Mouse (Mus musculus) kidney, postnatal 0 days (tissue): ENCODE results near the gene Ccl6. TPM values are rescaled to one million over a fixed set of nuclear protein-coding genes. Genes with fewer than 3 reads are reported as not detected.

ENCODE experiments used
- ATAC-seq: fragments of 200-750 bp; cut with Nextera tagmentation; replicated peaks from 2 replicates; pipeline ENCODE4 v1.8.0; 2017; ENCODE audit warnings: low read depth, moderate number of reproducible peaks, moderate TSS enrichment, moderate library complexity; ENCODE audit not compliant: low FRiP score
- DNase-seq: peaks from one replicate; pipeline ENCODE4 v3.0.0-alpha.2; 2016; ENCODE audit warnings: low spot score
- H3K27ac ChIP-seq: fragments of 300-500 bp; sonication (generic); 2 replicates; pipeline ENCODE4 v1.5.1; 2014; ENCODE audit warnings: mild to moderate bottlenecking
- H3K27me3 ChIP-seq: fragments of 300-500 bp; sonication (generic); 2 replicates; pipeline ENCODE4 v1.6.1; 2014; ENCODE audit warnings: low read length, mixed read lengths; ENCODE audit not compliant: insufficient read depth
- H3K36me3 ChIP-seq: fragments of 300-500 bp; sonication (generic); 2 replicates; pipeline ENCODE4 v1.6.1; 2014; ENCODE audit warnings: low read length, mixed read lengths; ENCODE audit not compliant: insufficient read depth
- H3K4me1 ChIP-seq: fragments of 300-500 bp; sonication (generic); replicated peaks from 2 replicates; pipeline ENCODE4 v1.6.1; 2014; ENCODE audit warnings: antibody characterized with exemption, low read length, mixed read lengths; ENCODE audit not compliant: insufficient read depth
- H3K4me2 ChIP-seq: fragments of 300-500 bp; sonication (generic); 2 replicates; pipeline ENCODE4 v1.6.1; 2014; ENCODE audit warnings: mild to moderate bottlenecking, low read length, moderate library complexity, mixed read lengths
- H3K4me3 ChIP-seq: fragments of 300-500 bp; sonication (generic); replicated peaks from 2 replicates; pipeline ENCODE4 v1.5.1; 2014; ENCODE audit warnings: low read depth, low read length
- H3K9ac ChIP-seq: fragments of 300-500 bp; sonication (generic); 2 replicates; pipeline ENCODE4 v1.6.1; 2014; ENCODE audit warnings: low read depth, low read length
- H3K9me3 ChIP-seq: fragments of 300-500 bp; sonication (generic); replicated peaks from 2 replicates; pipeline ENCODE4 v1.6.1; 2016; ENCODE audit warnings: low read length, inconsistent platforms, mixed read lengths
- CTCF ChIP-seq: IDR thresholded peaks from 2 replicates; pipeline ENCODE4 v1.5.1; 2016; ENCODE audit warnings: antibody characterized with exemption, low read depth, mild to moderate bottlenecking, moderate library complexity
- WGBS: fragments of 180-500 bp; shearing (Covaris S2); extraction: QIAGEN DNeasy Blood & Tissue Kit; methylation state at CpG from one replicate; pipeline ENCODE4 v1.1.7; 2014; 5-methylcytosine and 5-hydroxymethylcytosine counted together
- polyA plus RNA-seq: library from polyadenylated mRNA; unstranded; fragments of >200 nt; fragmentation: Nextera tagmentation; extraction: Ambion mirVana; gene quantifications from 2 replicates; pipeline ENCODE4 v1.2.1, GENCODE M21; 2015

Ccl6 gene
- polyA plus RNA-seq, 1 experiment from 2014 or later: 12.0 TPM

DNA sequence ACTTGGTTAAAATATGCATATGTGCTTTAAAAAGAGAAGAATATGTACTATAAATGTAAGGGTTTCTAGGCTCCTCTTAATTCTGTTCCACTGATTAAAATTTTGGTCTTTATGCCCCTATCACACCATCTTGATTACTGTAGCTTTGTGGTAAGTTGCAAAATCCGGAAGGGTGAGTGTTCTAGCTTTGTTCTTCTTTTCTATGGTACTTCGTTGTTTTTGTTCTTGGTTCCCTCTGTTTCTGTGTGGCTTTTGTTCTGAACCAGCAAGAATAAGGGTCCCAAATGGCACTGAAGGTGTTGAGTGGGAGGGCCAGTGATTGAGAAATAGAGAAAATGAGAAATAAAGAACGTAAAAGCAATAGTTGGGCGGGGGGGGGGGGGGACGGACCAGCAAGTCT, 25.4 kb upstream of the Ccl6 start:
- DNase-seq (no peak), ATAC-seq (no peak)
- Histone ChIP-seq H3K9me3 (no peaks in the 10 kb centered on the region), H3K4me3 (no peak overlapping the region), H3K27me3 (no peaks in the 10 kb centered on the region), H3K4me1 (no peaks in the 10 kb centered on the region), H3K27ac (no peak overlapping the region), H3K4me2 (no peak overlapping the region), H3K9ac (no peak overlapping the region), H3K36me3 (no peaks in the 10 kb centered on the region)
- TF ChIP-seq CTCF: no peak
- WGBS: 82% methylated on average over 5 of the region's 5 CpGs

DNA sequence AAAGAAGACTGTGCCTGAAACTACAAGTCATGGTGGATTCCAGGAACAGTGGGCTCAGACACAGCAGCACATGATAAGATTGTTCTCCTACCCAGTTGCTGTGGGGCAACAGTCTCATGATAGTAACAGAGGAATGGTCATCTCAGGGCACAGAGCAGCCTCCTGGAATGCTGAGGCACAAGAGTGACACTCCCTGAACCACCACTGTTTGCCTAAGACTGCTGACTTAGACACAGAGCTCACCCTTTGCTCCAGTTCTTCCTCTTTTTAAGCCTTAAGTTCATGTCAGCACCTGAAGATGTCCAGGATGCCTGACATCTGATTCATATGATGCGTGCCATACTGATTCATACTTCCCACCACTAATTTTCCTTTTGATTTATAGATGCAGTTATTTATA, 23.7 kb upstream of the Ccl6 start:
- WGBS: 85% methylated on average over 1 of the region's 1 CpGs
- H3K4me2 ChIP-seq: no peak overlapping the region
- H3K9me3 ChIP-seq: no peaks in the 10 kb centered on the region
- ATAC-seq: no peak
- DNase-seq: no peak
- no peak for TF ChIP-seq CTCF
- no peak overlapping the region for H3K4me3 ChIP-seq
- H3K9ac ChIP-seq: no peak overlapping the region
- no peaks in the 10 kb centered on the region for H3K4me1 ChIP-seq
- H3K27ac ChIP-seq: no peak overlapping the region
- no peaks in the 10 kb centered on the region for H3K36me3 ChIP-seq
- no peaks in the 10 kb centered on the region for H3K27me3 ChIP-seq

DNA sequence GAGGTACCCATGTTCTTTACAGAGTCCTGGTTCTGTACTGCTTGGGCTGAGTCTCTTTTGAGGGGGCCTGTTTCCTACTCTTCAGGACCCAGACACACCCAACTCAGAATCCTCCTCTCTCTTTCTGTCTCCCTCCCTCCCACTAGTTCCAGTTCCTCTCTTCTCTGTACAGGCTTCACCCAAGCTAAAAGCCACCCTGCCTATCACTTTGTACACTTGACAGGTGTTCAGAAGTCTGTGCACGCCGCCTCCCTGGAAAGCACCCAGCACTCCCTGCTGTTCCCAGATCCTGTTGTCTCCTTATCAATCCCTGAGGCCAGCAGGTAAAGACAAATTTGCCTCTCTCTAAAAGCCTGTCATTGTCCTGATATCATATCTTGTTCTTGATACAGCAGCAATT, 18.0 kb upstream of the Ccl6 start:
- no peaks in the 10 kb centered on the region for H3K9me3 ChIP-seq
- ATAC-seq (no peak), DNase-seq (no peak)
- H3K27ac ChIP-seq: no peak overlapping the region
- no peak overlapping the region for H3K4me2 ChIP-seq
- no peak overlapping the region for H3K4me3 ChIP-seq
- H3K36me3 ChIP-seq: no peaks in the 10 kb centered on the region
- TF ChIP-seq CTCF: no peak
- no peaks in the 10 kb centered on the region for H3K27me3 ChIP-seq
- no peaks in the 10 kb centered on the region for H3K4me1 ChIP-seq
- H3K9ac ChIP-seq: no peak overlapping the region
- WGBS: 80% methylated on average over 2 of the region's 2 CpGs

DNA sequence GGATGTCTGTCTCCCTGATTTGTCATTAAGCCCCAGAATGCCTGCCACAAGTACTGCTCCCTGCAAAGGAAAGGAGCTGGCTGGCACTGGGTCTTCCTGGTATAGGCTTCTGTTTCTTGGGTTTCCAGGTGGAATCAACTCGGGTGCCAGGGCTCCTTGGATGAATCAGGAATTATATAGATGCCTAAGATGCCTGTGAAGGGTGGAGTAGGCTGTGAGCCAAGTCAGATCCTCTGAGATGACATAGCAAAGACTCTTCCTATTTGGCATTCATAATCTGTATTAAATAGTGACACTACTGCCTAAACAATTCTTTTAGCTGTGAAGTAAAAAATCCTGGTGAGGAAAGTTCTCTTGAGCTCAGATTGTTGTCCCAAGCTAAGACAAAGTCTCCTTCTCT, 13.5 kb upstream of the Ccl6 start:
- Histone ChIP-seq H3K36me3 (no peaks in the 10 kb centered on the region), H3K9me3 (no peaks in the 10 kb centered on the region), H3K27me3 (no peaks in the 10 kb centered on the region), H3K9ac (no peak overlapping the region), H3K4me2 (no peak overlapping the region), H3K4me1 (no peaks in the 10 kb centered on the region), H3K27ac (no peak overlapping the region), H3K4me3 (no peak overlapping the region)
- WGBS: 49% methylated on average over 1 of the region's 1 CpGs
- DNase-seq (no peak), ATAC-seq (no peak)
- TF ChIP-seq CTCF: no peak

DNA sequence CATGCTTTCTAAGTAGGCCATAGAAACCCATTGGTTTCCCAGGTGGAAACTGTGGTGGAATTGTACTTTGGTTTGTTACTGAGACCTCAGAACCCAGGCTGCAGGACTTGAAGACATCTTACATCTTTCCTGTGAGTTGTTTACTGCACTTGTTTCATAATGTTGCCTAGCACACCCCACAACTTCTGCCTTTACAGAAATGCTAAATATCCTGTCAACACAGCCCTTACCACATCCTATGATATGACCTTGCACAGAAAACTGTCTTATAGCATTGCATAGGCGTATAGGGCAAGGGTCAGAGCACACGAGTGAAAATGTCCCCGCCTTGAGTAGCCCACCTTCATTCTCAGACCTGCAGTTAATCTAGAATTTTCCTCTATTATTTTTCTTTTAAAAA, 12.6 kb upstream of the Ccl6 start:
- H3K9me3 ChIP-seq: no peaks in the 10 kb centered on the region
- no peak for DNase-seq
- H3K4me2 ChIP-seq: no peak overlapping the region
- no peak overlapping the region for H3K4me3 ChIP-seq
- H3K27me3 ChIP-seq: no peaks in the 10 kb centered on the region
- no peaks in the 10 kb centered on the region for H3K4me1 ChIP-seq
- WGBS: 79% methylated on average over 3 of the region's 3 CpGs
- TF ChIP-seq CTCF: no peak
- ATAC-seq: no peak
- no peak overlapping the region for H3K9ac ChIP-seq
- no peaks in the 10 kb centered on the region for H3K36me3 ChIP-seq
- no peak overlapping the region for H3K27ac ChIP-seq

DNA sequence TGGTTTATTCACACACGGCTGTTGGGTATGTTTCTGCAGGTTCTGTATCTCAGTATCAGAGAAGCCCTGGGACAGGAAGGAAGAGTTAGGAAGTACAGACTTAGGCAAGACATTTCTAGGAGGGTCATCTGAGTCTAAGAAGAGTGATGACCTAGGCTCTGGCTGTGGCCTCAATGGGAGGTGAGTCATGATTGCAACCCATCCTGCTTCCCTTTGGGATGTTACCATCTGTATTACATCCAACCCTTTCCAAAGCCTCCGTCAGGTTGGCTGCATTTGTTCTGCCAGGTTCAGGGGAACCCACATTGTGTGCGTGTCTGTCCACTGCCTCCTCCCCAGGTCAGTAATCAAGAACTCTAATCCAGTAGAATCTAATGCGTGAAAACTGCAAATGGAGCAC, 11.8 kb upstream of the Ccl6 start:
- Histone ChIP-seq H3K4me3 (no peak overlapping the region), H3K4me2 (no peak overlapping the region), H3K9ac (no peak overlapping the region), H3K27me3 (no peaks in the 10 kb centered on the region), H3K27ac (no peak overlapping the region), H3K9me3 (no peaks in the 10 kb centered on the region), H3K36me3 (no peaks in the 10 kb centered on the region), H3K4me1 (no peaks in the 10 kb centered on the region)
- TF ChIP-seq CTCF: no peak
- DNase-seq (no peak), ATAC-seq (no peak)
- WGBS: 92% methylated on average over 4 of the region's 4 CpGs

DNA sequence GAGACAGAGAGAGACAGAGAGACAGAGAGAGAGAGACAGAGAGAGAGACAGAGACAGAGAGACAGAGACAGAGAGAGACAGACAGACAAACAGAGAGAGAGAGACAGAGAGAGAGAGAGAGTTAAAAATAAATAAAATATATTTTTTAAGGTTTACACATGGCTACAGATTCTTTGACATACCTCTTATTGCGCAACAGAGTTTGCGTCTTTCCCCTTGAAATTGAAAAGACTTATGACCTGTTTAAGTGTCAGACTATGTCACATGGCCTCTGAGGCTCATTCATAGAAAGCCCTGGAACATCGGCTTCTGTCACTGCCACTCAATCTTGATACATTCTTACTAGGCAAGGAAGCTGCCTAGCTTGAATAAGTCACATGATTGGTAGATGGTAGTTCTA, 10.5 kb upstream of the Ccl6 start:
- no peak for ATAC-seq
- WGBS: 90% methylated on average over 3 of the region's 3 CpGs
- no peaks in the 10 kb centered on the region for H3K27me3 ChIP-seq

More for the DNA sequence above, 10.5 kb upstream of the Ccl6 start:
- no peak for TF ChIP-seq CTCF
- no peak overlapping the region for H3K4me3 ChIP-seq
- no peaks in the 10 kb centered on the region for H3K4me1 ChIP-seq
- no peaks in the 10 kb centered on the region for H3K9me3 ChIP-seq
- no peak overlapping the region for H3K27ac ChIP-seq
- H3K9ac ChIP-seq: no peak overlapping the region
- H3K36me3 ChIP-seq: no peaks in the 10 kb centered on the region
- H3K4me2 ChIP-seq: no peak overlapping the region
- no peak for DNase-seq
